Mouse (Mus musculus) heart, embryonic 10.5 days (tissue): ENCODE results near the gene Scap. TPM values are rescaled to one million over a fixed set of nuclear protein-coding genes. Genes with fewer than 3 reads are reported as not detected.

Experiments used
- DNase-seq: peaks from one replicate; pipeline ENCODE4 v3.0.0-alpha.2; 2017; ENCODE audit warnings: low spot score
- H3K27ac ChIP-seq: fragments of 300-500 bp; sonication (generic); 2 replicates; pipeline ENCODE4 v1.5.1; 2016; ENCODE audit warnings: mild to moderate bottlenecking
- H3K27me3 ChIP-seq: fragments of 300-500 bp; sonication (generic); 2 replicates; pipeline ENCODE4 v1.6.1; 2016; ENCODE audit warnings: mild to moderate bottlenecking; ENCODE audit not compliant: poor library complexity, insufficient read depth, severe bottlenecking
- H3K36me3 ChIP-seq: fragments of 300-500 bp; sonication (generic); 2 replicates; pipeline ENCODE4 v1.6.1; 2016; ENCODE audit warnings: mild to moderate bottlenecking, moderate library complexity
- H3K4me1 ChIP-seq: fragments of 300-500 bp; sonication (generic); 2 replicates; pipeline ENCODE4 v1.6.1; 2016; ENCODE audit warnings: mild to moderate bottlenecking
- H3K4me3 ChIP-seq: fragments of 300-500 bp; sonication (generic); 2 replicates; pipeline ENCODE4 v1.5.1; 2016; ENCODE audit warnings: mild to moderate bottlenecking, moderate library complexity
- H3K9me3 ChIP-seq: fragments of 300-500 bp; sonication (generic); 2 replicates; pipeline ENCODE4 v1.6.1; 2016; ENCODE audit warnings: mild to moderate bottlenecking, moderate library complexity
- WGBS: fragments of 180-500 bp; shearing (Covaris S2); methylation state at CpG from one replicate; pipeline ENCODE4 v1.1.7; 2016; 5-methylcytosine and 5-hydroxymethylcytosine counted together
- polyA plus RNA-seq: library from polyadenylated mRNA; unstranded; fragments of >200 nt; fragmentation: Nextera tagmentation; extraction: Ambion mirVana; gene quantifications from 2 replicates; pipeline ENCODE4 v1.2.1, GENCODE M21; 2016

Gene Scap
- polyA plus RNA-seq, 1 experiment from 2014 or later, result 30.7 TPM

DNA sequence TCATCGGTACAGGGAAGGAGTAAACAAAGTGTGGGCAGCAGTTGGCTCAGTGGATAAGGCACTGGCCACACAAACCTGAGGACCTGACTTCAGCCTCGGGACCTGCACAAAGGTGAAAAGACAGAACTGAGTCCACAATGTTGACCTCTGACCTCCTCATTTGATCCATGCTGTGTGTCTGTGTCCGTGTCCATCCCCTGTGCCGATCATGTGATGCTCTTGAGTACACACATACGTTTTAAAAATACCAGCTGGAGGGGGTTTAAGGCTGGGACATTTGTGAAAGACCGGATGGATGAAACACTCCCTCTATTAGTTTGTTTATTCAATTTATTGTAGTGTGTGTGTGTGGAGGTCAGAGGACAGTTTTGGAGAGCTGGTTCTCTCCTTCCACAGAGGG, 10.7 kb downstream of the Scap start:
- Histone ChIP-seq H3K36me3 (no peaks in the 10 kb centered on the region), H3K4me3 (no peak overlapping the region), H3K27ac (no peak overlapping the region), H3K9me3 (no peaks in the 10 kb centered on the region), H3K4me1 (peaks cover 2% of the 10 kb centered on the region; the same call in 1 of the 2 replicates), H3K27me3 (no peaks in the 10 kb centered on the region)
- DNase-seq, result no peak
- WGBS, result 81% methylated on average over 6 of the region's 6 CpGs

DNA sequence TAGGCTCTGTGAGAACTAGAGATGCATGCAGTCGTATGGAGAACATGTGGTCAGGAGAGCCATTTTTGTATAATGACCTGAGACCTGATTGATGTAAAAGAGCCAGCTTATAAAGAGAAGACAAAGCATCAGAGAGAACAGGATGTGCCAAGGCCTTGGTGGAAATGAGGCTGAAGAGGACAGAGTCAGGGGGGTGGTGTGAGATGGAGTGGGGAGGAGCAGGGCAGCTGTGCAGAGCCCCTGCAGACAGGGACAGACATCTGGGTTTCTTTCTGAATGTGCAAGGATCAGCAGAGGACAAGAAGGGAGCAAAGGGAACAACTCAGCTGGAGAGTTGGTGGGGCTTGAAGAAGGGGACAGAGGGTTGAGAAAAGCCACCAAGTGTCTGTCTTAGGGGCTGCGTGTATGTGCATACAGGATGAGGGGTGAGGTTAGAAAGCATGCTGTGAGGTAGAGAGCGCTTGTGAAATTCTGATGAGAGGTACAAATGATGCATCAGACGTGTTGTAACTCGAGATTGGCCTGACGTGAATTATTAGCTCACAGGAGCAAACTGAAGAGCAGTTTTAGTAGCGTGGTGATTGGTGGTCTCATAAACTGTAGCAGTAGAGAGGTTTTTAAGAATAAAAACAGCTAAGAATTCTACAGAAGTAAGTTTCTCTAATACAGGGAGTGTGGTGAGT, 12.1 kb downstream of the Scap start:
- H3K9me3 ChIP-seq, result no peaks in the 10 kb centered on the region
- no peak overlapping the region for H3K4me3 ChIP-seq
- H3K4me1 ChIP-seq, result peaks cover 5% of the 10 kb centered on the region; the same call in 1 of the 2 replicates
- H3K27me3 ChIP-seq, result no peaks in the 10 kb centered on the region
- no peak overlapping the region for H3K27ac ChIP-seq
- 80% methylated on average over 7 of the region's 7 CpGs for WGBS
- DNase-seq, result no peak
- H3K36me3 ChIP-seq, result no peaks in the 10 kb centered on the region

DNA sequence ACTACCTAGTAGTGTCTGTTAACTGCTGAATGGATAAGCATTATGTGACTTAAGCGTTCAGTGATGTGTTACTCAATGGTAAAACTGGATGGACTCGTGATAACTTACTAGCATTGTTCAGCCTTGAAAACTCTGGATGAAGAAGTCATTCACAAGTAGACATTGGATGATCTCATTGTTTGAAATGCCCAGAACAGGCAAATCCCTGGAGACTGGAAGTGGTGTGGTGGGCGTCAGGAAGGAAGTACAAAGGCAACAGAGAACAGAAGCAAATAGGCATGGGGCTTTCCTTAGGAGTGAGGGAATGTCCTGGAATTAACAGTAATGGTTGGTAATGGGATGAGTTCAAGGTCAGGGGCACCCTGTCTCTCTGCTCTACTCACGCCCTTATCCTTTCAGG, 15.8 kb downstream of the Scap start:
- WGBS, result 65% methylated on average over 4 of the region's 4 CpGs

DNA sequence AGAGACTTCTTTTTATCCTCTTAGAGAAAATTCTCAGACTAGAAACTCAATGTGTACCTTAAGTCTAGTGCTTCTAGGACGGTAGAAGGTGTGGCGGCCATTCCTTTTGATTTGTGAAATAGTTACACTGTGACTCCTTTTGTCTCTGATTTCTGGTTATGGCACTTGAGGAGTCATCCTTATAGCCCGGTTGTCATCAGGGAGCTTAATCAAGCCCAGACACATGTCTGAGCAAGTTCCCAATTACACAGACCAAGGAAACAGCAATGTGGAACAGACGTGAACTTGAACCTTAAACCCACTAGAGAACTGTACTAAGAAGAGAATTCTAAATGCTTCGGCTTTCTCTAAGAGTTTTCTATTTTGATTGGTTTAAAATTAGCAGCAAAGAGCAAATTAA, 17.1 kb downstream of the Scap start:
- no peak for DNase-seq
- 84% methylated on average over 5 of the region's 5 CpGs for WGBS
- H3K27ac ChIP-seq, result no peak overlapping the region
- H3K9me3 ChIP-seq, result no peaks in the 10 kb centered on the region
- H3K4me3 ChIP-seq, result no peak overlapping the region
- H3K36me3 ChIP-seq, result peaks cover 4% of the 10 kb centered on the region; the same call in 1 of the 2 replicates
- no peaks in the 10 kb centered on the region for H3K27me3 ChIP-seq
- peaks cover 16% of the 10 kb centered on the region for H3K4me1 ChIP-seq

More for the DNA sequence above, 15.8 kb downstream of the Scap start:
- H3K4me3 ChIP-seq, result no peak overlapping the region
- peaks cover 4% of the 10 kb centered on the region; the same call in 1 of the 2 replicates for H3K36me3 ChIP-seq
- no peak for DNase-seq
- H3K4me1 ChIP-seq, result peaks cover 13% of the 10 kb centered on the region
- H3K27me3 ChIP-seq, result no peaks in the 10 kb centered on the region
- no peaks in the 10 kb centered on the region for H3K9me3 ChIP-seq
- H3K27ac ChIP-seq, result no peak overlapping the region

DNA sequence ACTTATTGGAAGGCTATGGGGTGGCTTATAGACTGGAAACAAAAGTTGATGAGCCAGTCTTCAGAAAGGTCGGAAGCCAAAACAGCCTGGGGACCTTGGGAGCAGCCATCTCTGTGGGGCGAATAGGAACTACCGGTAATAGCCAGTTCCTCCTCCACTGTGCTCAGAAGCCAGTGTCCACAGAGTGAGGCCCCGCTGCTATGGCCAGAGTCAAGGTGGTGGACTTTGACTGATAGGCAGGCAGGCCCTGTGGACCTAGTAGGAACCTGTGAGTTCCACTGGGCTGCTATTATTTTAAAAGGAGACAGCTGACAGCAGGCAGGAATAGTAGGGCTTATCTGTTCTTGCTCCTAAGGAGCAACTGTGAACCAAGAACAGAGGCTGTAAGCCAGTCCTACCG, 17.5 kb downstream of the Scap start:
- peaks cover 16% of the 10 kb centered on the region for H3K4me1 ChIP-seq
- no peaks in the 10 kb centered on the region for H3K27me3 ChIP-seq
- no peaks in the 10 kb centered on the region for H3K9me3 ChIP-seq
- WGBS, result 79% methylated on average over 5 of the region's 5 CpGs
- no peak for DNase-seq
- no peak overlapping the region for H3K27ac ChIP-seq
- peaks cover 4% of the 10 kb centered on the region; the same call in 1 of the 2 replicates for H3K36me3 ChIP-seq
- no peak overlapping the region for H3K4me3 ChIP-seq

DNA sequence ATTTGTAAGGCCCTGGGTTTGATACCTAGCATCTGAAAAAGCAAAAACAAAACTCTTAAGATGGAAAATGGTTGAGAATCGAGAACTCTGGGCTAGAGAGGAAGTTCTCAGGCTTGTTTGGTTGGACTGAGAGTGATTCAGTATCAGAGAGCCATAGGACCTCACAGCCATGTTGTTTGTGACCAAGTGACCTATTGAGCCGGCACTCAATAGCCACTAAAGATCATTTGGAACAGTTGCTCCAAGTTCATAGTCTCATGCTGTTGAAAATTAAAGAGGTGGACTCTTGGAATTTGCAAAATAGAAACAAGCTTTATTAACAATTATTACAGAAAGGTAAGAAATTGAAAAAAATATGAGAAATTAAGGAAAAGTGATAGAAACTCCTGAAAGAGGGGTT, 18.3 kb downstream of the Scap start:
- DNase-seq, result no peak
- Histone ChIP-seq H3K4me1 (peaks cover 16% of the 10 kb centered on the region), H3K9me3 (no peaks in the 10 kb centered on the region), H3K27ac (no peak overlapping the region), H3K36me3 (peaks cover 4% of the 10 kb centered on the region; the same call in 1 of the 2 replicates), H3K27me3 (no peaks in the 10 kb centered on the region), H3K4me3 (no peak overlapping the region)
- WGBS, result 87% methylated on average over 2 of the region's 2 CpGs

DNA sequence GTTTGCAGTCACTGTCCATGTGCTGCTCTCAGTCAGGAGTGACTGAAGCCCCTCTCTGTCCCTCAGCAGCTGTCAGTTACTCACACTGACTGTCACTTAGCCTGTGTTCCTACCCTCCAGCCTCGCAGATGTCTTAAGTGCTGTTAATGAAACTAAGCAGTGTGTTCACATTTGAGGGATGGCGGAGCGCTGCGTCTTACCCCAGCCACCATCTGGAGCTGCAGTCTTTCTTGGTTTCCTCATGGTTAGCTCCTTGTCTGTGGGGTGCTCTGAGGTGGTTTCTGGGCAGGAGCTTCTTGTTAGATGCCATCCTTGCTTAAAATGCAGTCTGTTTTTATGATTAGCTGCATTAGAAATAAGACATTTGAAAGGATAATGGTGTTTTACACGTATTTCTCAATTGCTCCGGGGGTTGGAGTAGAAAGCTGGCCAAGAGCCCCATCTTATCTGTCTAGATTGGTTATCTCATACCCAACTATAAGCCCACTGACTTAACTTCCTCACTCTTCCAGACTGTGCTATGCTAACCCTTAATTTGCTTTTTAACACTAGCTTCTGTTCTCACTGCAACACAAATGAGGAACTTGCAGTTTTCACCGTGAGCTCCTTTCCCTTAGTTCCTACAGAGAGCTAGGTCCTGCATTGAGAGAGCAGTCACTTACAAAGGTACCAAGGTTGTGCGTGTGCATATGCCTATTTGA, 19.0 kb downstream of the Scap start:
- Histone ChIP-seq H3K4me3 (no peak overlapping the region), H3K4me1 (peaks cover 16% of the 10 kb centered on the region), H3K27me3 (no peaks in the 10 kb centered on the region), H3K27ac (no peak overlapping the region), H3K9me3 (no peaks in the 10 kb centered on the region), H3K36me3 (peaks cover 4% of the 10 kb centered on the region; the same call in 1 of the 2 replicates)
- no peak for DNase-seq
- WGBS, result 74% methylated on average over 8 of the region's 8 CpGs

DNA sequence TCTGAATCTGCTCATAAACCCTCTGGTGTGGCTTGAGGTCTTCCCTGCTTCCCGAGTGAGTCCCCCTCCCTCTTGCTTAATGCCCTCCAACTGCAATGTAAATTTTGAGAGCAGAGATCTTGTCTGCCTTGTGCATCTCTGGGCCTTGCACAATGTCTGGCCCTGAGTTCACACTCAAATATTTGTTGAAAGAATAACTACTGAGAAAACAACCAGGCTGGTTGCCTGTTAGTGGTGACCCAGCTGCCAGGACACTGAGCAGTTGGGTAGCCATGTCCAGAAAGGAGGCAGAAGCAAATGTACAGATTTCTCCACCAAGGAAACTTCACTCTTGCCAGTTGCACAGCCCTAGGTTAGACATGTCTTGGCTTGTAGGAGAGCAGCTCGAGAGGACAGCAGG, 25.3 kb downstream of the Scap start:
- Histone ChIP-seq H3K36me3 (peaks cover 5% of the 10 kb centered on the region; the same call in 1 of the 2 replicates), H3K27ac (no peak overlapping the region), H3K4me1 (peaks cover 4% of the 10 kb centered on the region; the same call in 1 of the 2 replicates), H3K4me3 (no peak overlapping the region), H3K27me3 (no peaks in the 10 kb centered on the region), H3K9me3 (no peaks in the 10 kb centered on the region)
- WGBS, result 87% methylated on average over 2 of the region's 2 CpGs
- DNase-seq, result no peak

DNA sequence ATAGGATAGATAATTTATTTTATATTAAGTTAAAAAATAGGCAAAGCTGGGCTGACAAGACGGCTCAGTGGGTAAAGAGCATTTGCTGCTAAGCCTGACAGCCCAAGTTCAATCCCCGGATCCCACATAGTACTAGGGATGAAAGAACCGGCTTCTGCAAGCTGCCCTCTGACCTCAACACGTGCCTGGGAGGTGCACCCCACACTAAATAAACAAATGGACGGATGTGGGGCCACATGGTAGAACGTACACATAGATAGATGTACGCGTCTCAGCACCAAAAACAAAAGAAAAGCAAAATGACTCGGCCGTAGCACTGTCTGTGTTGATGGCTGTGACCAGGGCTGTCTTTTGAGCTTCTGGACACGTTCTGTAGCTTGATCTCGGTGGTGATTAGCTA, 28.2 kb downstream of the Scap start:
- no peak overlapping the region for H3K4me3 ChIP-seq
- H3K4me1 ChIP-seq, result no peaks in the 10 kb centered on the region
- peaks cover 22% of the 10 kb centered on the region; the same call in 1 of the 2 replicates for H3K36me3 ChIP-seq
- H3K27ac ChIP-seq, result no peak overlapping the region
- no peaks in the 10 kb centered on the region for H3K9me3 ChIP-seq
- no peaks in the 10 kb centered on the region for H3K27me3 ChIP-seq
- 74% methylated on average over 12 of the region's 12 CpGs for WGBS
- DNase-seq, result no peak

DNA sequence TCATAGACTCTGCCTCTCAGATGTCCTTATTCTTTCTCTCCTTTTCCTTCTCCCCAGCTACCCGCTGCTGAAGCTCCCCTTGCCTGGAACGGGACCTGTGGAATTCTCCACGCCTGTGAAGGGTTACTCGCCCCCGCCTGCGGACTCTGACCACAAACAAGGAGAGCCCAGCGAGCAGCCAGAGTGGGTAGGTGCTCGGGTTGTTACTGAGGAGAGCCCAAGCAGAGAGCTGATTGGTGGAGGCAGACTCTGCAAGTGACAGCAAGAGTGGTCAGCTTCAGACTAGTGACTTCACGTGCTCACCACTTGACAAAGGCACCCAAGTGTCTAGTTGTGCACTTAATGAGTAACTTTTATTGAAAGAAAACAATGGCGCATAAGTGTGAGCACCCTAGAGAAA, 29.2 kb downstream of the Scap start:
- Histone ChIP-seq H3K27me3 (no peaks in the 10 kb centered on the region), H3K9me3 (no peaks in the 10 kb centered on the region)
- WGBS, result 79% methylated on average over 10 of the region's 10 CpGs

DNA sequence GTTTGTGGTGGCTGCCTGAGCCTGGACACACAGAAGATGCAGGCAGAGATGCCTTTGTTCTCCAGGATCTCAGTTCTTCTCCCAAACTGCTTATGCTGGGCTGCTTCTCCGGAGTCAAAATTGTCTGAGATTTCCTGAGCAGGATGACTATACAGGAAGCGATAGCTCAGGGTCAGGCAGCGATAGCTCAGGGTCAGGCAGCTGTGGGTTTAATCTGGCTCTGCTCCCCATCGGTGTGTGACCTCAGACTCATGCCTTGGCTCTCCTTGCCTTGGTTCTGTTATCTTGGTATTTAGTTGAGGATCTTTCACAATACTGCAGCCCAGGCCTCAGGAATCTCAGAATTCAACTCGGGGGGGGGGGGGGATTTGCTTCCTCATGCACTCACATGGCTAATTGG, 33.7 kb downstream of the Scap start:
- no peak overlapping the region for H3K27ac ChIP-seq
- no peak for DNase-seq
- H3K4me1 ChIP-seq, result no peaks in the 10 kb centered on the region
- peaks cover 22% of the 10 kb centered on the region; the same call in 1 of the 2 replicates for H3K36me3 ChIP-seq
- H3K9me3 ChIP-seq, result no peaks in the 10 kb centered on the region
- H3K4me3 ChIP-seq, result no peak overlapping the region
- WGBS, result 59% methylated on average over 5 of the region's 5 CpGs
- no peaks in the 10 kb centered on the region for H3K27me3 ChIP-seq

More for the DNA sequence above, 29.2 kb downstream of the Scap start:
- Histone ChIP-seq H3K4me1 (no peaks in the 10 kb centered on the region), H3K36me3 (peaks cover 22% of the 10 kb centered on the region; the same call in 1 of the 2 replicates), H3K27ac (no peak overlapping the region), H3K4me3 (no peak overlapping the region)
- no peak for DNase-seq

DNA sequence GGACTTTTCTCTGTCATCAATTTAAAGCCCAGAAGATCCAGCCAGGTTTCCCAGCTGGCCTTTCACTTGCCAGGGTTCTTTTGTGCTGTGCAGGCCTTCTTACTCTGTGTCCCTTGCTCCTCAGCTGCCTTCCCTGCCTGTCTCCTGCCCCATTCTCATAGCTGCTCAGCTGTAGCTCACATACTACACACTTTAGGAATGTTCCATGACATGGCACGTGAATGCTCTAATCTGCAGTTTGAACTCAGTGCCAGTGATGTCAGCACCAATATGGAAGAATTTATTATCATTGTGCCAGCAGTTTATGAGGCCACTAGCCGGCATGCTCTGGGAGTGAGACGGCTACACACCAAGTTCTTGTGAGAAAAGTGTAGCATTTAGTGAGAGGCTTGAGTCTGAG, 36.8 kb downstream of the Scap start:
- Histone ChIP-seq H3K4me3 (no peak overlapping the region), H3K9me3 (no peaks in the 10 kb centered on the region), H3K36me3 (peaks cover 32% of the 10 kb centered on the region), H3K27me3 (no peaks in the 10 kb centered on the region), H3K27ac (no peak overlapping the region), H3K4me1 (0 out of 2 replicates have a peak, but pooled peaks cover 7% of the 10 kb centered on the region)
- no peak for DNase-seq
- WGBS, result 84% methylated on average over 3 of the region's 3 CpGs

DNA sequence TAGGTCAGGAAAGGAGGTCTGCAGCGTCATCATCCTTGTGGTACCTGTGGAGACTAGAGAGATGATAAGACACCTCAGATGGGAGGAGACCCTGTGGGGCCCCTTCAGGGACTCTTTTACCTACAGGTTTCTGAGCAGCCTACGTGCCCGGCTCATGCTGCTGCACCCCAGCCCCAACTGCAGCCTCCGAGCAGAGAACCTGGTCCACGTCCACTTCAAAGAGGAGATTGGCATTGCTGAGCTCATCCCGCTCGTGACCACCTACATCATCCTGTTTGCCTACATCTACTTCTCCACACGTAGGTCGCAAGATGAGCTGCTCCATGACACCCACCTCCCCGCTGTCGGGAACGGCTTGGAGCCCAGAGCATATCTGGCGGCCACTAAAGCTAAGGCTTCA, 40.8 kb downstream of the Scap start:
- 91% methylated on average over 13 of the region's 13 CpGs for WGBS
- H3K4me3 ChIP-seq, result no peak overlapping the region
- no peaks in the 10 kb centered on the region for H3K27me3 ChIP-seq
- H3K36me3 ChIP-seq, result peaks cover 56% of the 10 kb centered on the region
- H3K4me1 ChIP-seq, result 0 out of 2 replicates have a peak, but pooled peaks cover 7% of the 10 kb centered on the region
- DNase-seq, result no peak
- no peaks in the 10 kb centered on the region for H3K9me3 ChIP-seq
- H3K27ac ChIP-seq, result no peak overlapping the region
